Mouse (Mus musculus) kidney, adult 2 months (tissue): ENCODE data around the gene Klrb1a.

Experiments
- CTCF ChIP-seq: fragments of 200-500 bp; conservative IDR thresholded peaks from 2 replicates; pipeline ENCODE4 v1.5.1; 2011; ENCODE audit warnings: low read depth, mild to moderate bottlenecking, control low read depth, low read length, moderate library complexity, mixed read lengths; ENCODE audit not compliant: insufficient read depth, insufficient read length
- POLR2A ChIP-seq: fragments of 200-500 bp; IDR thresholded peaks from one replicate; pipeline ENCODE4 v1.6.1; 2011; ENCODE audit warnings: low read depth, low read length, control low read depth

GRCm38 (mm10) chr6:128661249-128661648 is 37.9 kb upstream of the Klrb1a start:
- TF ChIP-seq POLR2A (no peak), CTCF (no peak)
